Mouse (Mus musculus) urinary bladder, postnatal 25 days (tissue): ENCODE measurements around the gene Rara.

Source experiments
- DNase-seq: peaks from one replicate; pipeline ENCODE4 v3.0.0; 2022; ENCODE audit warnings: low spot score

The Rara gene

GRCm38 (mm10) chr11:98938701-98939083 lies 11.1 kb downstream of the Rara start:
- no peak for DNase-seq

- DNase-seq: no peak
Measured at GRCm38 (mm10) chr11:98939084-98939952, 11.7 kb downstream of the Rara start.

GRCm38 (mm10) chr11:98939953-98940641 lies 12.5 kb downstream of the Rara start:
- no peak for DNase-seq

GRCm38 (mm10) chr11:98940776-98941175 lies 13.2 kb downstream of the Rara start:
- no peak for DNase-seq

- DNase-seq: no peak
Measured at GRCm38 (mm10) chr11:98941341-98941825, 13.8 kb downstream of the Rara start.

- DNase-seq: peak; percentile 67
Measured at GRCm38 (mm10) chr11:98941826-98942550, 14.4 kb downstream of the Rara start.

- no peak for DNase-seq
Measured at GRCm38 (mm10) chr11:98942555-98942922, 14.9 kb downstream of the Rara start.

- DNase-seq: no peak
Measured at GRCm38 (mm10) chr11:98942923-98943641, 15.5 kb downstream of the Rara start.

- DNase-seq: no peak
Measured at GRCm38 (mm10) chr11:98943741-98944461, 16.3 kb downstream of the Rara start.

- DNase-seq: no peak
Measured at GRCm38 (mm10) chr11:98944897-98945604, 17.4 kb downstream of the Rara start.

- no peak for DNase-seq
Measured at GRCm38 (mm10) chr11:98945605-98945977, 18.0 kb downstream of the Rara start.

- no peak for DNase-seq
Measured at GRCm38 (mm10) chr11:98947969-98948569, 20.5 kb downstream of the Rara start.

GRCm38 (mm10) chr11:98949242-98949957 lies 21.8 kb downstream of the Rara start:
- no peak for DNase-seq

- DNase-seq: no peak
Measured at GRCm38 (mm10) chr11:98949958-98950460, 22.4 kb downstream of the Rara start.

- no peak for DNase-seq
Measured at GRCm38 (mm10) chr11:98950484-98950883, 22.9 kb downstream of the Rara start.

- DNase-seq: no peak
Measured at GRCm38 (mm10) chr11:98951026-98951906, 23.6 kb downstream of the Rara start.

- no peak for DNase-seq
Measured at GRCm38 (mm10) chr11:98952111-98952510, 24.5 kb downstream of the Rara start.

- DNase-seq: no peak
Measured at GRCm38 (mm10) chr11:98952736-98953135, 25.1 kb downstream of the Rara start.
